Mouse (Mus musculus) gastrocnemius, adult 2 months (tissue): ENCODE data around the gene Fancd2os. TPM values are rescaled to one million over a fixed set of nuclear protein-coding genes. Genes with fewer than 3 reads are reported as not detected.

ENCODE experiments used
- DNase-seq: peaks from one replicate; pipeline ENCODE4 v3.0.0; 2022
- H3K27ac ChIP-seq: fragments of 200-600 bp; 2 replicates; pipeline ENCODE4 v1.8.1; 2022; ENCODE audit warnings: mild to moderate bottlenecking
- H3K4me3 ChIP-seq: fragments of 200-600 bp; 2 replicates; pipeline ENCODE4 v1.8.1; 2022; ENCODE audit warnings: mild to moderate bottlenecking, moderate library complexity
- CTCF ChIP-seq: fragments of 200-600 bp; IDR thresholded peaks from 2 replicates; pipeline ENCODE4 v1.8.1; 2022; ENCODE audit warnings: antibody characterized with exemption, mild to moderate bottlenecking, moderate library complexity
- intact Hi-C: fragments of 180-260 bp; cut with DNase I; formaldehyde crosslinking; loops from one replicate; pipeline ENCODE4 v1.15.1; 2025
- total RNA-seq, 2 experiments: library from RNA; stranded (reverse); gene quantifications; 2 replicates each; pipeline ENCODE4 v1.2.3; 2021

The Fancd2os gene
- total RNA-seq, 2 experiments from 2014 or later, result not detected

DNA sequence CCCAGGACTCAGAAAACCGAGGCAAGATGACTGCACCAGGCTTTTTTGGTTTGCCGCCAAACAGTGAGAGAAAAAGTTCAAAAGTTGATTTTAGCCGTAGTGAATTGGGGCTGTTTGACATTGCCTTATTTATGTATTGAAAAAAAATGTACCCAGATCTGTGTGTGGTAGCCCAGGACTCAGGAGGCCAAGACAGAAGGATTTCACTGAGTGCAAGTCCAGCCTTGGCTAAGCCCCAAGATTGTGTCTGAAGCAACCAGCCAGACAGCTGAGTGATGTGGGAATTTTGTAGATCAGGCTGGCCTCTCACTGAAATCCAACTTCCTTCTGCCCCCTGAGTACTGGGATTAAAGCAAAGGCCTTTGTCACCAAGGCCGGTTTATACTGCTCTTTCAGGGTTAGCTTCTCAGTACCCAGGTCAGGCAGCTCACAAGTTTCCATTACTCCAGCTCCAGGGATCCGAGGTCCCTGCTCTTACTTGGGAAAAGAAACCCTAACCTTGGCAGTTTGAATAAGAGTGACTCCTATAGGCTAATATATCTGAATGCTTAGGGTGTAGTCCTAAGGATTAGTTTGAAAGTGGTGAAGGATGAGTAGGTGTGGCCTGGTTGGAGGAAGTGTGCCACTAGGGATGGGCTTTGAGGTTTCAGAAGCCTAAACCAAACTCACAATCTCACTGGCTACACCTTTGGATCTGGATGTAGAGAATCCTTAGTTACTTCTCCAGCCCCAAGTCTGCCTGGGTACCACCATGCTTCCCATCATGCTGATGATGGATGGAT is 24.7 kb upstream of the Fancd2os start:
- H3K27ac ChIP-seq, result peak overlapping the region; percentile 92
- peak overlapping the region; percentile 94 for H3K4me3 ChIP-seq
- peak; percentile 34 for DNase-seq
- intact Hi-C loops, result loop anchor here (5.0 kb wide), 1 partner anchor 98 kb away; no protein-coding TSS in a partner anchor
- TF ChIP-seq CTCF, result no peak

DNA sequence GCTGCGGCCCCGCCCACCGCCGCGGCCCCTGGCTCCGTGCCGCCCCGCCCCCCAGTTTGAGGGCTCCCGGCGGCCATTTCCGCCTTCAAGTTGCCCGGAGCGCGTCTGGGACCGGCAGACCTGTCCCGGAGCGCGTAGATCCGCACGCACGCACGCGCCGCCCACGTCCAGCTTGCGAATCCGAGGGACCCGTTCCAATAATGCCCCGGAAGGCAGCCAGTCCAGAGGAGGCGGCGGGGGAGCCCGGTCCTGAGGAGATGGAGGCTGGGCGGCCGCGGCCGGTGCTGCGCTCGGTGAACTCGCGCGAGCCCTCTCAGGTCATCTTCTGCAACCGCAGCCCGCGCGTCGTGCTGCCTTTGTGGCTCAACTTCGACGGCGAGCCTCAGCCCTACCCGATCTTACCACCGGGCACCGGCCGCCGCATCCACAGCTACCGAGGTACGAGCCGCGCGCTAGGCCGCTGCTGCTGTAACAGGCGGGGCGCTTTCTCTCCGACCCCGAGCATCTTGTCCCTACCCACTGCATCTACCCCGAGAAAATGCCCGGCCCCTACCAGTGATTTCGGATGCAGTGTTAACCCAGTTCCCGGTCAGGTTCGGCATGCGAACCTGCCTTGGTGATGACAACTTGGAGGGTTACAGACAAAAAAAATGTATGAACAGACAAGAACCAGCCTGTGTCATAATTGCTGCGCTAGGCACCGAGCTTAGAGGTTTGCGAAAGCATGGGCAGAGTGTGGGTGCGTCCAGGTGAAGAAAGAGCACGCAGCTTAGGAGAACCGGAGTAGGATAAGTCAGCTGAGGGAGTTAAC is 23.6 kb upstream of the Fancd2os start, which contains the start of gene Vhl:
Gene Vhl (plus strand): TSS at position 19 of the 811 bp plus-strand sequence.
- DNase-seq, result peak; percentile 95
- Histone ChIP-seq H3K4me3 (peak within 1 kb of the TSS; percentile 94), H3K27ac (peak within 1 kb of the TSS; percentile 92)
- peak; percentile 34 for TF ChIP-seq CTCF
- intact Hi-C loops, result loop anchor here (5.0 kb wide), 1 partner anchor 97 kb away; no protein-coding TSS in a partner anchor

DNA sequence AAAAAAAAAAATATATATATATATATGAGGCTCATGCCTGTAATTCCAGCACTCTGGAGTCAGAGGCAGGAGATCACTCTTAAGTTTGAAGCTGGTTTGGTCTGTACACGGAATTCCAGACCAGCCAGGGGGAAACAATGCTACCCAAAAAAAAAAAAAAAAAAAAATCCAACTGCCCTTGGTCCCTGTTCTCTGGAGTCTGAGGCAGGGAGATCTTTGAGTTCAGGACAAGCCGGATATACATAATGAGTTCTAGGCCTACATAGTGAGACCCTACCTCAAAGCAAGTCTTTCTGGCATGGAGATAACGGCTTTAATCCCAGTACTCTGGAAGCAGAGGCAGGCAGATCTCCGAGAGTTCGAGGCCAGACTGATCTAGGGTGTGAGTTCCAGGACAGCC is 22.9 kb upstream of the Fancd2os start:
- intact Hi-C loops, result loop anchor here (5.0 kb wide), 1 partner anchor 96 kb away; no protein-coding TSS in a partner anchor
- no peak for TF ChIP-seq CTCF
- Histone ChIP-seq H3K27ac (peak overlapping the region; percentile 92), H3K4me3 (peak overlapping the region; percentile 94)
- no peak for DNase-seq

DNA sequence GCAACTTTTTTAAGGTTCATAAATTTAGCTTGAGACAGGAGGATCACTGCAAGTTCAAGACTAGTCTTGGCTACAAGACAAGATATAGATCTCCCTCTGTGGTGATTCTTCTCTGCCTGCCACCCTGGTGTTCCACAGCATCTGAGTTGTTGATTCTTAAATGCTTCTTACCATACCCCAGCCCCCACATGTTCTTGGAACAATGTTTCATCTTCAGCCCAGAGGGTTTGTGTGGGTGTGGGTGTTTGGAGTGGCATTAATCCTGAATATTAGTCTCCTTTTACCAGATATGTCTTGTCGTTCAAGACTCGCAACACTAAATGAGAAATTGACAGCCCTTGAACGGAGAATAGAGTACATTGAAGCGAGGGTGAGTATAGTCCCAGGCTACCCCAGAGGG is 15.0 kb upstream of the Fancd2os start:
- no peak for DNase-seq
- TF ChIP-seq CTCF, result no peak
- Histone ChIP-seq H3K4me3 (no peak overlapping the region), H3K27ac (no peak overlapping the region)
- intact Hi-C loops, result no loop called here

DNA sequence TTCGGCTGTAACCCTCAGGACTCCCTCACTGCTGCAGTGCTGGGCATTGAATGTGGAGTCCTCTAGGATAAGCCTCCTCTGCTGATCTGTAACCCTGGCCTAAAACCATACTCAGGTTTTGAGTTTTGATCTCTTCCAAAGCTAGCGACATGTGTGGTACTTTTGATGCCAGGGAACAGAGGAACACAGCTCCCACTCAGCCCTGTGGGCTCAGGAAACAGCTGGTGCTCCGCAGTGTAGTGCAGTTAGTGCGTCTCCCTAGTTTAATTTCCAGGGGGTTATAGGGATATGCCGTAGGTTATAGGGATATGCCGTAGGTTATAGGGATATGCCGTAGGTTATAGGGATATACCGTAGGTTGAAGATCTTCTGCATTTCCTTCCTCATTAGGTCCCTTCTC is 14.5 kb upstream of the Fancd2os start:
- Histone ChIP-seq H3K4me3 (no peak overlapping the region), H3K27ac (no peak overlapping the region)
- TF ChIP-seq CTCF, result no peak
- DNase-seq, result no peak
- intact Hi-C loops, result no loop called here

DNA sequence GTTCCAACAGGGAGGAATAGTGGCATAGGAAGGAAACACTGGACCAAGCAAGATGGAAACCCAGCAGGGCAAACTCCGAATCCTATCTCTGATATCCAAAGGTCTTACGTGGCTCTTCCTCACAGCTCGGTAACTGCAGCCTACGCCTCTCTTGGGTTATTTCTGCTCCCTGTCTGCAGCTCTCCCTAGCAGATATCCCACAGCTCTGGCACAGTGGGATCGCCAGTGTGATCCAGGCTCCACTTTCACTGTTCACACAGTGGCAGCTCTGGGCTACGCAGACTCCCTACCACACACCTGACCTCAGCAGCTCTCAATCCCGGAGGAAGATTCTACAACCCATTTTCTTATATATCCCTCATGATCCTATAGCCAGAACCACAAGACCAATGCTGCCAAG is 13.6 kb upstream of the Fancd2os start:
- Histone ChIP-seq H3K27ac (no peak overlapping the region), H3K4me3 (no peak overlapping the region)
- no peak for DNase-seq
- TF ChIP-seq CTCF, result no peak
- intact Hi-C loops, result no loop called here

DNA sequence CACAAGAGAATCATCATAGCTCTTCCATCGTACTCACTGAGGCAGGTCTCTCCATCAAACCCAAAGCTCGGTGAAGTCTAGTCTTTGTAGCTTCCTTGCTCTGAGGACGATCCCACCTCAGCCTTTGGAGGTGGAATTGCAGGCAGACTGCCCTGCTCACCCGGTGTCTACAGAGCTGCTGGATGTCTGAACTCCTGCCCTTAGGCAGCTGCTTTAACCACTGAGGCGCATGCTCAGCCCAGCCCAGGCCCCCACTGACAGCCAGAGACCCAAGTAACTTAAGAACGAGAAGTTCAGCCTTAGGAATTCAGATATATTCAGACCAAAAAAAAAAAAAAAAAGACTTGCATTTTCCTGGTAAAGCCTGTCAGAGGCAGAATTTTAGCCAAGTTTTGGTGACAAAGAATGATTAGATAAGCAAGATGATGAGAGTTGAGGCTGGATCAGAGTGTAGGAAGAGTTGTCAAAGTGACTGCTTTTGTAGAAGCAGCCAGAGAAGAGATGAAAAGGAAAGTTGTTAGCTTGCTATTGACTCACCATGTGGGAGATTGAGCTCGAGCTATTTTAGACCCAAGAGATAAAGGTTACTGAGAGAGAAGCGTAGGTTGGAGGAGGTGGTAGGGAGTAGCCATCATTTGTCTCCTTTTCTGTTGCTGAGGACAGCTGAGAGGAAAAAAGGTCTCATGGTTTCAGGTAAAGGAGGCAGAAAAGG is 11.9 kb upstream of the Fancd2os start:
- no peak for TF ChIP-seq CTCF

DNA sequence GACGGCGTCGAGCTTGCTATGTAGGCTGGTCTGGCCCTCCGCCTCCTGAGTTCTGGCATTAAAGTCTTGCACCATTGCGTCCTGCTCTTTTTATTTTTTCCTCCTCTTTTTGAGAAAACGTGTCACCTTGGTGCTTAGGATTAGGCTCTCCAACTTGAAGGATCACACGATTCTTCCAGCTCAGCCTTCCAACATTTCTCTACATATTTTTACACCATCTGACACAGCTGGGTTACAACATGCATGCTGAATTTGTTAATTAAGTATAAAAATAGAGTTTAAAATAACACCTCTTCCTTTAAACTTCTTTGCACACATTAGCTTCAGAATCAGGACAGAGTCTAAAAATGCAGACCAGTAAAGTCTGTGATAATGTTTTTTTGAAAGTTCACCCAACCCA is 8.8 kb upstream of the Fancd2os start:
- no peak for DNase-seq
- Histone ChIP-seq H3K4me3 (no peak overlapping the region), H3K27ac (no peak overlapping the region)
- intact Hi-C loops, result no loop called here
- TF ChIP-seq CTCF, result no peak

More for the DNA sequence above, 11.9 kb upstream of the Fancd2os start:
- no peak for DNase-seq
- H3K27ac ChIP-seq, result peak overlapping the region; percentile 49; the same call in 1 of the 2 replicates
- no peak overlapping the region for H3K4me3 ChIP-seq
- intact Hi-C loops, result no loop called here

DNA sequence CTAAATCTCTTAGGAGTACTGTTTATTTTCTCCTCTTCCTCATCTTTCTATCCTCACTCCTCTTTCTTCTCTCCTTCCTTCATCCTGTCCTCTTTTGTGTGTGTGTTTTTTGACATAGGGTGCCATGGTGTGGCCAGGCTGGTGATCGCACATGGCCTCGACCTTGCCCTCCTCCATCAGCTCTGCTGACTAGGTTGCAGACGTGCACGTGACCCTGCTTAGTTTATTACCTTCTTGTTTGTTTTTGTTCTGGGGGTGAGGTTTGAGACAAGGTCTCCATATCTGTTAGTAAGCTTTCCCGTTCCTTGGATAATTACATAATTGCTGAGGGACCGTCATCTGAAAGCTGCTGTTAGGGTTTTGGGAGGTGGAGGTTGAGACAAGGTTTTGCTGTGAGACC is 8.4 kb upstream of the Fancd2os start:
- no peak overlapping the region for H3K4me3 ChIP-seq
- TF ChIP-seq CTCF, result no peak
- intact Hi-C loops, result no loop called here
- H3K27ac ChIP-seq, result no peak overlapping the region
- DNase-seq, result no peak

DNA sequence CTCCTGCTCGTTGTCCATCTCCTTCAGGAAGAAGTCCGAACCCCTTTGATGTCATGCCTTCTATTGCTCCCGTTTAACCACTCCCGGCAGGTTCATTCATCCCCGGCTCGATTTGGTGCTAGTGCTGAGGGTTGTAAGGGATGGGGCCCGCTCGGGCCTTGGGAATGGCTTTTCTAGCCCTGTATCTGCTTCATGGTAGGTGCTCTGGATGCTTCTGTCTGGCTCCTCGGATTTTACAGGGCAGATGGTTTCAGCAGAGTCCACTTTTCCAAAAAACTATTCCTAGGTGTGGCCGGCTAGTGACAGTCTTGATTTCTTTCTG is 4.7 kb upstream of the Fancd2os start:
- Histone ChIP-seq H3K27ac (peak overlapping the region; percentile 92), H3K4me3 (peak overlapping the region; percentile 88)
- intact Hi-C loops, result no loop called here
- DNase-seq, result no peak
- no peak for TF ChIP-seq CTCF

DNA sequence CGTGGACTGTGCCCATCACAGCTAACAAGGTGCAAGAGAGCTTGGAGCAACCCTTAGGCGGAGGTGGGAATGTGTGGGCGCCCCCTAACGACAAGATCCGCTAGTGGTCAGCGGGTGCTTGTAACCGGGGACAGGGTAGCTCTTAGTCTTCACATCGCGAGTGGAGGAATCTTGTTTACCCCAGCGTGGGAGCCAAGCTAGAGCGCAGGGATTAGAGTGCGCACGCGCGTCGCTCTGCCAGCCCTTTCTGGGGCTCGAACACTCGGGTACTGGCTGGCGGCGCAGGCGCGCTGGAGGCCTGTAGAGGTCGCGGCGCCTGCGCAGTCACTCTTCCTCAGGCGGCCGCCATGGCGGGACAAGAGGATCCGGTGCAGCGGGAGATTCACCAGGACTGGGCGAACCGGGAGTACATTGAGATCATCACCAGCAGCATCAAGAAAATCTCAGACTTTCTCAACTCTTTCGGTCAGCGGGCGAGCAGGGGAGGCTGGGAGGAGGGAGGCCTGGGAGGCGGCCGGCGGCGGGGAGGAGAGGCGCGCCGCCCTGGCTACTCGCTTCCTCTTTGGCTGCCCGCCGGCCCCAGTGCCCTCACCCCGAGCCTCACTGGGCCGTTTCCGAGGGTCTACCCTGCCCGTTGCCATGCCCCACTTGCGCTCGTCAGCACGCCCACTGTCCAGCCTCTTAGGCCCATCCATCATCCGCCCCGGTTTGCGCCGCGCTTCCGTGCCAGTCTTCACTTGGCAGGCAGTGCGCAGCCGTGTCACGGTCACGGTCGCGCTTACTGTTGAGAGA is 4.1 kb upstream of the Fancd2os start, which contains the start of gene Brk1:
Gene Brk1 (plus strand): TSS at position 341 of the 792 bp plus-strand sequence.
- intact Hi-C loops, result loop anchor here (5.0 kb wide), 1 partner anchor 117 kb away; no protein-coding TSS in a partner anchor
- peak; percentile 65 for TF ChIP-seq CTCF
- DNase-seq, result peak; percentile 92
- Histone ChIP-seq H3K27ac (peak within 1 kb of the TSS; percentile 92), H3K4me3 (peak within 1 kb of the TSS; percentile 88)

DNA sequence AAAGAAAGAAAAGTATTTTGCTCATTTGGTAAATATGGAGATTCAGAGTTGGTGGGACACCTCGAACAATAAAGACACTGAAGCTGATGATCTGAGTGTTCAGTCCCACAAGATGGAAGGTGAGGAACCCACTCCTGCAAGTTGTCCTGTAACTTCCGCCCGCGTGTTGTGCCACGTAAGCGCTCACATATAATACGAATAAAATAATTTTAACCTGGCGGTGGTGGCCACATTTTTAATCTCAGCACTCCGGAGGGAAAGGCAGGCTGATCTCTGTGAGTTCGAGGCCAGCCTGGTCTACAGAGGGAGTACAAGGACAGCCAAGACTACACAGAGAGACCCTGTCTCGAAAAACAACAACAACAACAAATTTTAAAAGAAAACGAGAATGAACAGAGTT is 3.5 kb upstream of the Fancd2os start:
- intact Hi-C loops, result loop anchor here (5.0 kb wide), 1 partner anchor 117 kb away; no protein-coding TSS in a partner anchor
- no peak for DNase-seq
- Histone ChIP-seq H3K27ac (peak overlapping the region; percentile 92), H3K4me3 (peak overlapping the region; percentile 88)
- no peak for TF ChIP-seq CTCF
